Comparison of ENCODE assay signal across 31 mouse cellular contexts in the genomic region with DNA sequence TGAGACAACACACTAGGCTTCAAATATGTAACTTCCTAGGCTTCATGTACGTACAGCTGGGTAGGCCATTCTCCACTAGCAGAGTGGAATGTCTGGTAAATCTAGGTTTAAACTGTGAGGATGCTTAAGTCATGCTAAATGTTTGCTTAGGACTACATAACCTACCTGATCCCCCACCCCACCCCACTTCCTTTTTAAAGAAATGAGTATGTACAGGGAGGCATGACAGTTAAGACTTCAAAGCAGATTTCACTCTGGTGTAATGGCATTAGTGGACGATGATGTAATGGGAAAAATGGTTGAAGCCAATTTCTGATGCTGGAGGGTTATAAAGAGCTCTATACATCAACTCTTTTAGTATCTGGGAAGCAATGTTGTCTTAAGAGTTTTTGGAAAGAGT. TPM values are rescaled to one million over a fixed set of nuclear protein-coding genes. Genes with fewer than 3 reads are reported as not detected.
DNase-seq lines count a peak whose midpoint lies in the region; ATAC-seq lines count a peak whose summit lies in the region.
"Had no signal": no experiment of that assay in that cellular context is flagged by ENCODE, and none has a peak within 500 bp of the region (broad histone marks: within the 10 kb centered on the region; RNA-seq: fewer than 3 reads in every experiment).

No protein-coding gene starts in this region.

- no peaks in the 10 kb centered on the region for H3K4me1 ChIP-seq in embryonic facial prominence, embryonic 14.5 days (ENCODE audit: control insufficient read depth, insufficient read depth, low read length)
- no peaks in the 10 kb centered on the region for H3K4me1 ChIP-seq in embryonic facial prominence, embryonic 10.5 days
- peaks cover 28% of the 10 kb centered on the region for H3K4me1 ChIP-seq in heart, embryonic 15.5 days (replicated peaks)
- peaks cover 8% of the 10 kb centered on the region for H3K4me1 ChIP-seq in lung, embryonic 15.5 days
- H3K4me1 ChIP-seq: embryonic facial prominence, embryonic 13.5 days; intestine, embryonic 15.5 days; stomach, embryonic 15.5 days had no signal

- H3K27ac ChIP-seq in embryonic facial prominence, embryonic 14.5 days (replicated peaks; ENCODE audit: low read depth, low read length): no peak overlapping the region
- H3K27ac ChIP-seq in embryonic facial prominence, embryonic 10.5 days (replicated peaks): no peak overlapping the region
- peak overlapping the region; percentile 33; the same call in 1 of the 2 replicates for H3K27ac ChIP-seq in heart, embryonic 15.5 days
- no peak overlapping the region for H3K27ac ChIP-seq in lung, embryonic 15.5 days
- H3K27ac ChIP-seq: embryonic facial prominence, embryonic 13.5 days; gastrocnemius, adult 2 months; intestine, embryonic 15.5 days; layer of hippocampus, adult 2 months; left cerebral cortex, adult 2 months; limb, embryonic 13.5 days; liver, embryonic 12.5 days; neural tube, embryonic 15.5 days; stomach, embryonic 15.5 days had no signal

- 67% methylated on average over 2 of the region's 2 CpGs for WGBS in embryonic facial prominence, embryonic 14.5 days
- 91% methylated on average over 2 of the region's 2 CpGs for WGBS in embryonic facial prominence, embryonic 10.5 days
- 59% methylated on average over 2 of the region's 2 CpGs for WGBS in heart, embryonic 15.5 days
- WGBS in lung, embryonic 15.5 days: 60% methylated on average over 2 of the region's 2 CpGs

- H3K4me2 ChIP-seq in embryonic facial prominence, embryonic 14.5 days (ENCODE audit: low read depth, low read length): no peak overlapping the region
- H3K4me2 ChIP-seq in heart, embryonic 15.5 days: no peak overlapping the region
- no peak overlapping the region for H3K4me2 ChIP-seq in lung, embryonic 15.5 days
- H3K4me2 ChIP-seq: embryonic facial prominence, embryonic 13.5 days; intestine, embryonic 15.5 days; limb, embryonic 13.5 days; liver, embryonic 12.5 days; neural tube, embryonic 15.5 days; stomach, embryonic 15.5 days had no signal

- no peaks in the 10 kb centered on the region for H3K9me3 ChIP-seq in embryonic facial prominence, embryonic 14.5 days (ENCODE audit: control insufficient read depth, low read length)
- H3K9me3 ChIP-seq in embryonic facial prominence, embryonic 10.5 days: no peaks in the 10 kb centered on the region
- H3K9me3 ChIP-seq in heart, embryonic 15.5 days (replicated peaks): no peaks in the 10 kb centered on the region
- no peaks in the 10 kb centered on the region for H3K9me3 ChIP-seq in lung, embryonic 15.5 days
- H3K9me3 ChIP-seq: embryonic facial prominence, embryonic 13.5 days; G1E; intestine, embryonic 15.5 days; limb, embryonic 13.5 days; liver, embryonic 12.5 days; neural tube, embryonic 15.5 days; stomach, embryonic 15.5 days had no signal

- intact Hi-C loops in heart, postnatal 14 days (cut with DNase I): no loop called here

- ATAC-seq in embryonic facial prominence, embryonic 14.5 days (ENCODE audit: low read depth): peak; percentile 67; the same call in 1 of the 2 replicates
- no peak for ATAC-seq in heart, embryonic 15.5 days (replicated peaks; ENCODE audit: insufficient number of reproducible peaks, insufficient read depth, low FRiP score, low read depth)
- ATAC-seq in lung, embryonic 15.5 days (ENCODE audit: borderline replicate concordance, extremely low read depth, low FRiP score, low TSS enrichment): peak; percentile 27; the same call in 1 of the 2 replicates
- ATAC-seq in monocyte, adult 5-6 weeks (replicated peaks; ENCODE audit: insufficient number of reproducible peaks, low FRiP score, low TSS enrichment, poor library complexity, severe bottlenecking): no peak
- ATAC-seq: forebrain, embryonic 16.5 days; hindbrain, embryonic 16.5 days; intestine, embryonic 15.5 days; liver, embryonic 12.5 days; liver, postnatal 0 days; Patski had no signal

- H3K4me3 ChIP-seq in embryonic facial prominence, embryonic 14.5 days (ENCODE audit: low read depth, low read length): no peak overlapping the region
- no peak overlapping the region for H3K4me3 ChIP-seq in embryonic facial prominence, embryonic 10.5 days
- H3K4me3 ChIP-seq in heart, embryonic 15.5 days: no peak overlapping the region
- no peak overlapping the region for H3K4me3 ChIP-seq in lung, embryonic 15.5 days
- H3K4me3 ChIP-seq: embryonic facial prominence, embryonic 13.5 days; erythroblast, embryonic 14.5 days; gastrocnemius, adult 2 months; intestine, embryonic 15.5 days; layer of hippocampus, adult 2 months; left cerebral cortex, adult 2 months; limb, embryonic 13.5 days; liver, embryonic 12.5 days; neural tube, embryonic 15.5 days; stomach, embryonic 15.5 days had no signal

- H3K9ac ChIP-seq in embryonic facial prominence, embryonic 14.5 days (ENCODE audit: low read depth, low read length): no peak overlapping the region
- H3K9ac ChIP-seq in heart, embryonic 15.5 days: no peak overlapping the region
- no peak overlapping the region for H3K9ac ChIP-seq in lung, embryonic 15.5 days
- H3K9ac ChIP-seq: embryonic facial prominence, embryonic 13.5 days; intestine, embryonic 15.5 days; limb, embryonic 13.5 days; liver, embryonic 12.5 days; liver, postnatal 0 days; neural tube, embryonic 15.5 days; stomach, embryonic 15.5 days had no signal

- peak; percentile 26 for DNase-seq in embryonic facial prominence, embryonic 14.5 days (ENCODE audit: low spot score)
- DNase-seq in embryonic facial prominence, embryonic 10.5 days (ENCODE audit: low spot score): no peak
- no peak for DNase-seq in heart, postnatal 14 days
- no peak for DNase-seq in lung, postnatal 14 days
- DNase-seq: adrenal gland, postnatal 14 days; cerebellum, adult 11-12 months; cerebellum, adult 9-11 months; embryo, embryonic 11 days; gastrocnemius, adult 2 months; gastrocnemius, postnatal 36 days; kidney, adult 2 months; kidney, postnatal 36 days; liver, postnatal 0 days; midbrain, embryonic 14.5 days; right cerebral cortex, postnatal 25 days had no signal

- peaks cover 29% of the 10 kb centered on the region for H3K36me3 ChIP-seq in embryonic facial prominence, embryonic 14.5 days (ENCODE audit: control insufficient read depth, insufficient read depth, low read length)
- peaks cover 33% of the 10 kb centered on the region for H3K36me3 ChIP-seq in embryonic facial prominence, embryonic 10.5 days (replicated peaks)
- peaks cover 33% of the 10 kb centered on the region for H3K36me3 ChIP-seq in heart, embryonic 15.5 days
- H3K36me3 ChIP-seq in lung, embryonic 15.5 days: peaks cover 16% of the 10 kb centered on the region
- H3K36me3 ChIP-seq: intestine, embryonic 15.5 days; stomach, embryonic 15.5 days had no signal

- H3K27me3 ChIP-seq in embryonic facial prominence, embryonic 14.5 days (replicated peaks; ENCODE audit: control insufficient read depth, insufficient read depth, low read length): no peaks in the 10 kb centered on the region
- no peaks in the 10 kb centered on the region for H3K27me3 ChIP-seq in embryonic facial prominence, embryonic 10.5 days (replicated peaks; ENCODE audit: low read depth, poor library complexity, severe bottlenecking)
- no peaks in the 10 kb centered on the region for H3K27me3 ChIP-seq in heart, embryonic 15.5 days
- H3K27me3 ChIP-seq in lung, embryonic 15.5 days: no peaks in the 10 kb centered on the region
- H3K27me3 ChIP-seq: embryonic facial prominence, embryonic 13.5 days; intestine, embryonic 15.5 days; limb, embryonic 13.5 days; liver, embryonic 12.5 days; neural tube, embryonic 15.5 days; Patski; stomach, embryonic 15.5 days had no signal

RNA-seq across cellular contexts. Expression of a gene that starts 38.5 kb away (rescaled TPM):
- polyA plus RNA-seq in embryonic facial prominence, embryonic 14.5 days (2014; fragmentation: Nextera tagmentation; extraction: Ambion mirVana): 90.5 and 101 TPM in 2 replicates
- 126 and 128 TPM in 2 replicates for polyA plus RNA-seq in embryonic facial prominence, embryonic 10.5 days (2016; fragmentation: Nextera tagmentation; extraction: Ambion mirVana)
- polyA plus RNA-seq in heart, embryonic 15.5 days (2015; fragmentation: Nextera tagmentation; extraction: Ambion mirVana): 87.5 and 97.3 TPM in 2 replicates
- total RNA-seq in heart, postnatal 14 days (2021): 10 to 100 TPM; 66.3 to 67.9 TPM
- polyA plus RNA-seq in lung, embryonic 15.5 days (2015; fragmentation: Nextera tagmentation; extraction: Ambion mirVana): 93.7 and 99.5 TPM in 2 replicates
- 46.7 to 97.0 TPM (median 77.6 TPM) in 3 replicates for total RNA-seq in monocyte, adult 5-6 weeks (2017)

RNA-seq across cellular contexts. Expression of a gene that starts 44.5 kb away (rescaled TPM):
- 3.2 and 3.9 TPM in 2 replicates for polyA plus RNA-seq in embryonic facial prominence, embryonic 14.5 days (2014; fragmentation: Nextera tagmentation; extraction: Ambion mirVana)
- polyA plus RNA-seq in embryonic facial prominence, embryonic 10.5 days (2016; fragmentation: Nextera tagmentation; extraction: Ambion mirVana): 4.2 and 5.6 TPM in 2 replicates
- 0.64 and 0.99 TPM in 2 replicates for polyA plus RNA-seq in heart, embryonic 15.5 days (2015; fragmentation: Nextera tagmentation; extraction: Ambion mirVana)
- total RNA-seq in heart, postnatal 14 days (2021): 1 to 10 TPM; 2.8 to 4.0 TPM
- 4.4 and 4.9 TPM in 2 replicates for polyA plus RNA-seq in lung, embryonic 15.5 days (2015; fragmentation: Nextera tagmentation; extraction: Ambion mirVana)
- total RNA-seq in monocyte, adult 5-6 weeks (2017): not detected in 3 replicates
- polyA plus RNA-seq: erythroblast, embryonic 14.5 days; G1E had no signal

Comparison
In these comparisons a context has a peak if more than half of its experiments do, and no peak if none do; other contexts are left out.
1. ATAC-seq: peak in embryonic facial prominence, embryonic 14.5 days (single experiment) and lung, embryonic 15.5 days (single experiment); none in heart, embryonic 15.5 days (single experiment) and monocyte, adult 5-6 weeks (single experiment).